Mouse (Mus musculus) C2C12 (cell line): ENCODE data around the gene Nr4a1.

Experiments
- CTCF ChIP-seq: IDR thresholded peaks from one replicate; pipeline ENCODE4 v1.5.1; 2011; ENCODE audit not compliant: control insufficient read depth, insufficient read depth, insufficient read length
- MYOD1 ChIP-seq: IDR thresholded peaks from one replicate; pipeline ENCODE4 v1.6.1; 2011; ENCODE audit warnings: low read depth; ENCODE audit not compliant: control insufficient read depth, insufficient read length

DNA sequence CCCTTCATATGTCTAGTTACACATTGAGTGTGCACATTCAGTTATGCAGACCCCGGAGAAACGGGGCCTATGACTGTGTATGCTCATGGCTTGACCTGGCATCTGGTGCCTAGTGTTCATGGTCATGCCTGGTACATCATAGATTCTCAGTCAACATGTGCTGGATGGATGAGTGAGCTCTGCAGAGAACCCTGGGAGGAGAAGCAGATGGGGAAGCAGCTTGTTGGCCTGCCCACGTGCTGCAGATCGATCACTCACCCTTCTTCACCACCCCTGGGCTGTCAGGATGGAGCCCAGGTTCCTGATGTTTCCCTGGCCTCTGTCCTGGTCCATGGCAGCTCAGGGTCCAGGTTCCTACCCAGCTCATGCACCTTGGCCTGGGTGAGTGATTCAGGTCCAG is 52.4 kb downstream of the Nr4a1 start:
- TF ChIP-seq MYOD1 (no peak), CTCF (no peak)
